Mouse (Mus musculus): ENCODE measurements around the gene Ifnk.

Ifnk gene

DNA sequence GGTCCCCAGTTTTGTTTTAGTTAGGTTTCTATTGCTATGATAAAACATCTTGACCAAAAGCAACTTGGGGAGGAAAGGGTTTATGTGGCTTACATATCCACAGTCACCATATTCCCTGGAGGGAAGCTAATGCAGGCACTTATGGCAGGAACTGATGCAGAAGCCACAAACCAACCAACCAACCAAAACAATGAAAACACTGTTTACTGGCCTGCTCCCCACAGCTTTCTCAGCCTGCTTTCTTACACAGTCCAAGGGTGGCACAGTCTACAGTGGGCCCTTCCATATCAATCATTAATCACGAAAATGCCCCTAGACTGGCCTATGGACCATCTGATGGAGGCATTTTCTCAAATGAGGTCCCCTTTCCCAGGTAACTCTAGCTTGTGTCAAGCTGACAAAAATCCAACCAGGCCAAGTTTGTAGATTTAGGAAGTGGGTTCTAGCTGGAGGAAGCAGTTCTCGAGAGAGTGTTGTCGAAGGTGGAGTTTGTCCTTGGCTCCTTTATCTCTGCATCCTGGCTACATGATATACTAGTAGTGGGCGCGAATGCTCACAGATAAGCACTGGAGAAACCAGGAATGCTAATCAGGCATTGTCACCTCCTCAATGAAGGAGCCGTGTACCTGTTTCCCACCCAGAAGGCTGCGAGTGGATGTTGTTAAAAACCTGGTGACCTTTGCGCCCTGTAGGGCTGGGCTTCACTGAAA lies 35.9 kb downstream of the Ifnk start:
- no peak for DNase-seq (ENCODE audit: low spot score in 2 of 2)

DNA sequence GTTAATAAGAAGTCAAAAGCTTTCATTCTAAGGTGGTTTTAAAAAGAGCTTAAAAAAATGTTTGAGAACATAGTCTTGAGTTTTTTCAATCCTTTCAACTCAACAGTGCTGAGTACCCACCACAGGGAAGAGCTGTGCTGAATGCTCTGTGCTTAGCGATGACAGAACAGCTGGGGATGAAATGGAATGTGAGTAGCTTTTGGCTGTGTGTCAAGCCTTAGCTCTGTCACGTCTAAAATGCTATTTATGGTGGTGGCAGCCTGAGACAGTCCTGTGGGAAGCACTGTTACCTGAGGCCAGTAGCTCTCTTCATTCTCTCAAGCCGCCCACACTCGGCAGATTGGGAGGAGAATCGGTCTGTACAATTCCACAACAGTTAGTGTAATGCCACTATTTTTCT lies 37.9 kb downstream of the Ifnk start:
- DNase-seq (ENCODE audit: low spot score in 2 of 2): no peak

DNA sequence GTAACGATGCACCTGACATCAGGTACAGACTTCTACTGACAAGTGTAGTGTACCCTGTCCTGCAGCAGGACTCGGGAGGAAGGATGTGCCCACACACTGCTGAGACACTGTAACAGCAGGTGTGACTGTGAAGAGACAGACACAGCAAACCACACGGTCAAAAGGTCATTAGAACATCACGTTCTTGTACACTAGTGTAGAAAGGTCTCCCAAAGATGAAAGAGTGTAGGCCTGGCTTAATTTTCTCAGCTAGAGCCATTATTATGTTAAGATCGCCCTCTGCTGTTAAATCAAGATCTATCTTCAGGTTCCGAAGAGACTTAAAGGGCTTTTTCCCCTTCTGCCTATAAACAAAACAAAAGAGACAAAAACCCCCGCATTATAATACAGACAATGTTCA lies 40.9 kb downstream of the Ifnk start:
- no peak for DNase-seq (ENCODE audit: low spot score in 2 of 2)

GRCm38 (mm10) chr4:35201700-35202099 lies 49.8 kb downstream of the Ifnk start:
- no peak for DNase-seq (ENCODE audit: low spot score in 2 of 2)
